Mouse (Mus musculus) midbrain, embryonic 12.5 days (tissue): ENCODE results near the gene Htr2a. TPM values are rescaled to one million over a fixed set of nuclear protein-coding genes. Genes with fewer than 3 reads are reported as not detected.

Experiments
- ATAC-seq: fragments of 200-750 bp; cut with Nextera tagmentation; 2 replicates; pipeline ENCODE4 v1.8.0; 2017; ENCODE audit warnings: low read depth, moderate TSS enrichment, moderate library complexity; ENCODE audit not compliant: low FRiP score
- H3K27ac ChIP-seq: fragments of 300-500 bp; sonication (generic); replicated peaks from 2 replicates; pipeline ENCODE4 v1.5.1; 2016; ENCODE audit warnings: mild to moderate bottlenecking
- H3K27me3 ChIP-seq: fragments of 300-500 bp; sonication (generic); 2 replicates; pipeline ENCODE4 v1.6.1; 2016; ENCODE audit warnings: mild to moderate bottlenecking
- H3K36me3 ChIP-seq: fragments of 300-500 bp; sonication (generic); 2 replicates; pipeline ENCODE4 v1.6.1; 2016
- H3K4me1 ChIP-seq: fragments of 300-500 bp; sonication (generic); 2 replicates; pipeline ENCODE4 v1.6.1; 2016
- H3K4me2 ChIP-seq: fragments of 300-500 bp; sonication (generic); replicated peaks from 2 replicates; pipeline ENCODE4 v1.6.1; 2016; ENCODE audit warnings: mild to moderate bottlenecking, moderate library complexity
- H3K4me3 ChIP-seq: fragments of 300-500 bp; sonication (generic); 2 replicates; pipeline ENCODE4 v1.5.1; 2016; ENCODE audit warnings: mild to moderate bottlenecking
- H3K9ac ChIP-seq: fragments of 300-500 bp; sonication (generic); replicated peaks from 2 replicates; pipeline ENCODE4 v1.6.1; 2016; ENCODE audit warnings: mild to moderate bottlenecking, moderate library complexity
- H3K9me3 ChIP-seq: fragments of 300-500 bp; sonication (generic); 2 replicates; pipeline ENCODE4 v1.6.1; 2016; ENCODE audit warnings: mild to moderate bottlenecking
- WGBS: fragments of 180-500 bp; shearing (Covaris S2); methylation state at CpG from one replicate; pipeline ENCODE4 v1.1.7; 2016; 5-methylcytosine and 5-hydroxymethylcytosine counted together
- polyA plus RNA-seq: library from polyadenylated mRNA; unstranded; fragments of >200 nt; fragmentation: Nextera tagmentation; extraction: Ambion mirVana; gene quantifications from 2 replicates; pipeline ENCODE4 v1.2.1, GENCODE M21; 2016

The Htr2a gene
- polyA plus RNA-seq, result 0.75 and 1.1 TPM in 2 replicates

GRCm38 (mm10) chr14:74640819-74641381, at the start of gene Htr2a:
Gene Htr2a, plus strand, starts transcription at chr14:74640840.
- ATAC-seq, result peak; percentile 62
- peaks cover 32% of the 10 kb centered on the region for H3K27me3 ChIP-seq
- H3K4me1 ChIP-seq, result peaks cover 12% of the 10 kb centered on the region
- H3K9ac ChIP-seq, result peak within 1 kb of the TSS; percentile 51
- no peak within 1 kb of the TSS for H3K27ac ChIP-seq
- H3K4me2 ChIP-seq, result peak within 1 kb of the TSS; percentile 82
- no peaks in the 10 kb centered on the region for H3K9me3 ChIP-seq
- peak within 1 kb of the TSS; percentile 42 for H3K4me3 ChIP-seq
- no peaks in the 10 kb centered on the region for H3K36me3 ChIP-seq
- 1% methylated on average over 20 of the region's 20 CpGs for WGBS

- Histone ChIP-seq H3K27me3 (no peaks in the 10 kb centered on the region), H3K4me1 (no peaks in the 10 kb centered on the region), H3K4me2 (no peak overlapping the region), H3K4me3 (no peak overlapping the region), H3K9me3 (no peaks in the 10 kb centered on the region), H3K36me3 (no peaks in the 10 kb centered on the region), H3K27ac (no peak overlapping the region), H3K9ac (no peak overlapping the region)
- ATAC-seq, result no peak
- WGBS, result 76% methylated on average over 5 of the region's 5 CpGs
Measured at GRCm38 (mm10) chr14:74601333-74602087, 39.1 kb upstream of the Htr2a start.

GRCm38 (mm10) chr14:74602543-74602942, 38.1 kb upstream of the Htr2a start:
- Histone ChIP-seq H3K36me3 (no peaks in the 10 kb centered on the region), H3K4me3 (no peak overlapping the region), H3K9ac (no peak overlapping the region), H3K4me1 (no peaks in the 10 kb centered on the region), H3K27ac (no peak overlapping the region), H3K4me2 (no peak overlapping the region), H3K27me3 (no peaks in the 10 kb centered on the region), H3K9me3 (no peaks in the 10 kb centered on the region)
- ATAC-seq, result 0 out of 2 replicates have a peak, but pooled peaks have one; percentile 54
- 62% methylated on average over 7 of the region's 7 CpGs for WGBS

- Histone ChIP-seq H3K9me3 (no peaks in the 10 kb centered on the region), H3K27ac (no peak overlapping the region), H3K9ac (no peak overlapping the region), H3K4me2 (no peak overlapping the region), H3K27me3 (no peaks in the 10 kb centered on the region), H3K4me1 (no peaks in the 10 kb centered on the region), H3K4me3 (no peak overlapping the region), H3K36me3 (no peaks in the 10 kb centered on the region)
- WGBS, result 92% methylated on average over 7 of the region's 7 CpGs
- ATAC-seq, result no peak
Measured at GRCm38 (mm10) chr14:74603131-74603766, 37.4 kb upstream of the Htr2a start.

- 88% methylated on average over 8 of the region's 8 CpGs for WGBS
- no peak overlapping the region for H3K27ac ChIP-seq
- no peaks in the 10 kb centered on the region for H3K4me1 ChIP-seq
- H3K36me3 ChIP-seq, result no peaks in the 10 kb centered on the region
- no peaks in the 10 kb centered on the region for H3K9me3 ChIP-seq
- H3K4me2 ChIP-seq, result no peak overlapping the region
- no peak overlapping the region for H3K4me3 ChIP-seq
- ATAC-seq, result no peak
- H3K9ac ChIP-seq, result no peak overlapping the region
- no peaks in the 10 kb centered on the region for H3K27me3 ChIP-seq
Measured at GRCm38 (mm10) chr14:74611326-74611725, 29.3 kb upstream of the Htr2a start.

- 62% methylated on average over 4 of the region's 4 CpGs for WGBS
- H3K27ac ChIP-seq, result no peak overlapping the region
- no peak for ATAC-seq
Measured at GRCm38 (mm10) chr14:74618858-74619257, 21.8 kb upstream of the Htr2a start.

GRCm38 (mm10) chr14:74638071-74638470, 2.6 kb upstream of the Htr2a start:
- H3K9me3 ChIP-seq, result no peaks in the 10 kb centered on the region
- H3K4me3 ChIP-seq, result no peak overlapping the region
- H3K27ac ChIP-seq, result no peak overlapping the region
- 80% methylated on average over 4 of the region's 4 CpGs for WGBS
- ATAC-seq, result no peak
- H3K36me3 ChIP-seq, result no peaks in the 10 kb centered on the region
- H3K4me1 ChIP-seq, result peaks cover 12% of the 10 kb centered on the region
- H3K9ac ChIP-seq, result no peak overlapping the region
- no peak overlapping the region for H3K4me2 ChIP-seq
- H3K27me3 ChIP-seq, result peaks cover 30% of the 10 kb centered on the region

More at GRCm38 (mm10) chr14:74618858-74619257, 21.8 kb upstream of the Htr2a start:
- Histone ChIP-seq H3K36me3 (no peaks in the 10 kb centered on the region), H3K9ac (no peak overlapping the region), H3K27me3 (no peaks in the 10 kb centered on the region), H3K4me2 (no peak overlapping the region), H3K4me1 (no peaks in the 10 kb centered on the region), H3K9me3 (0 out of 2 replicates have a peak, but pooled peaks cover 8% of the 10 kb centered on the region), H3K4me3 (no peak overlapping the region)

- peaks cover 32% of the 10 kb centered on the region for H3K27me3 ChIP-seq
- H3K4me2 ChIP-seq, result peak overlapping the region; percentile 82
- peaks cover 12% of the 10 kb centered on the region for H3K4me1 ChIP-seq
- peak overlapping the region; percentile 42 for H3K4me3 ChIP-seq
- 13% methylated on average over 17 of the region's 17 CpGs for WGBS
- ATAC-seq, result no peak
- H3K9me3 ChIP-seq, result no peaks in the 10 kb centered on the region
- peak overlapping the region; percentile 51; the same call in 1 of the 2 replicates for H3K9ac ChIP-seq
- H3K36me3 ChIP-seq, result no peaks in the 10 kb centered on the region
- no peak overlapping the region for H3K27ac ChIP-seq
Measured at GRCm38 (mm10) chr14:74641668-74642230, 1.1 kb downstream of the Htr2a start.

- Histone ChIP-seq H3K4me1 (peaks cover 12% of the 10 kb centered on the region), H3K9me3 (no peaks in the 10 kb centered on the region), H3K9ac (no peak overlapping the region), H3K36me3 (no peaks in the 10 kb centered on the region), H3K27me3 (peaks cover 32% of the 10 kb centered on the region), H3K27ac (no peak overlapping the region), H3K4me2 (peak overlapping the region; percentile 33), H3K4me3 (no peak overlapping the region)
- WGBS, result 0% methylated on average over 4 of the region's 4 CpGs
- ATAC-seq, result peak; percentile 65
Measured at GRCm38 (mm10) chr14:74643296-74643695, 2.7 kb downstream of the Htr2a start.

- H3K9ac ChIP-seq, result no peak overlapping the region
- 79% methylated on average over 11 of the region's 11 CpGs for WGBS
- no peaks in the 10 kb centered on the region for H3K36me3 ChIP-seq
- no peak overlapping the region for H3K4me2 ChIP-seq
- ATAC-seq, result no peak
- no peak overlapping the region for H3K4me3 ChIP-seq
- H3K27me3 ChIP-seq, result peaks cover 19% of the 10 kb centered on the region
- H3K27ac ChIP-seq, result no peak overlapping the region
- no peaks in the 10 kb centered on the region for H3K9me3 ChIP-seq
- H3K4me1 ChIP-seq, result 0 out of 2 replicates have a peak, but pooled peaks cover 4% of the 10 kb centered on the region
Measured at GRCm38 (mm10) chr14:74646107-74646793, 5.6 kb downstream of the Htr2a start.

GRCm38 (mm10) chr14:74650001-74650400, 9.4 kb downstream of the Htr2a start:
- Histone ChIP-seq H3K27me3 (no peaks in the 10 kb centered on the region), H3K9me3 (no peaks in the 10 kb centered on the region), H3K36me3 (no peaks in the 10 kb centered on the region), H3K9ac (no peak overlapping the region), H3K27ac (no peak overlapping the region), H3K4me1 (no peaks in the 10 kb centered on the region), H3K4me3 (no peak overlapping the region), H3K4me2 (no peak overlapping the region)
- ATAC-seq, result no peak
- WGBS, result 80% methylated on average over 6 of the region's 6 CpGs
